Mouse (Mus musculus) embryo, embryonic 10 days (tissue): ENCODE measurements at regions not wholly inside any gene's neighbourhood (a gene's known extent, or its start where the extent isn't known, plus 50 kb on each side); places are given as distances from the start of the nearest gene placed in this dataset.

Experiments
- DNase-seq: peaks from one replicate; pipeline ENCODE4 v3.0.0-alpha.2; 2015; ENCODE audit warnings: low spot score

DNA sequence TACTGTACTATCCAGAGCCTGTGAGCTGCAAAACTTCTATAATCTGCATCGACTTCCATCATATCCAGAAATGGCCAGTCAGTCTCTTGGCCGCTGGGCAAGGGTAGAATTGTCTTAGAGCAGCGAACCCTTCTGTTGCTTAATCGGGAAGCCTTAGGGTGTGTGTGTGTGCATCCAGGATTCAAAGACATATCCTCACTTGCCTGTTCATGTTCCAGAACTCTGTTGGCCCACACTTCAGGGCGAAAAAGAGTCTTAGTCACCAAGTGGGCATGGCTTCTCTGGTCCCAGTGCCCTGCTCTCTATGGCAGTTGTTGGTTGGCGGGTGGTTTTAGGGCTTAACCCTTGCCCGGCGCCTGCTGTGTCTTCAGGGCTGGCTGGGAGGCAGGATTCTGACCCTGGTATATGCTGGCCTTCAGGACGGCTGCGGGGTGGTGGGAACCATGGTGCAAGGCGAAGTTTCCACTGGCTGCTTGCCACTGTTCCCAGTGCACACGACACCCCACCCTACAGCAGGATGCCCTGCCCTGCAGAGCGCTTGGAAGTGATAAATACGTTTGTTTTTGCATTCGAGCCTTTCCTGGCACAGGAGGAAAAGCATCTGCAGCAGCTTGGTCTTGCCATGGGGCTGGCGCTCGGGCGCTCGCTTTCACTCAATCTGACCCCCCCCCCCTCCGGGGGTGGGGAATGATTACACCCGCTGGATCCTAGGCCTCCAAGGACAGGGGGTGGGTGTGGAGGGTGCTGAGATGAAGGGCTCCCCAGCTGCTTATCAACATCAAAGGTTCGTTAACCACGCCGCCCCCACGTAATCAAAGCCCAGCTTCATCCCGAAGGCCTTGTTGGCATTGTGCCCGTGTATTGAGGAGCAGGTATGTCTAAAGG lies 54.9 kb upstream of the Itga6 start:
- no peak for DNase-seq

DNA sequence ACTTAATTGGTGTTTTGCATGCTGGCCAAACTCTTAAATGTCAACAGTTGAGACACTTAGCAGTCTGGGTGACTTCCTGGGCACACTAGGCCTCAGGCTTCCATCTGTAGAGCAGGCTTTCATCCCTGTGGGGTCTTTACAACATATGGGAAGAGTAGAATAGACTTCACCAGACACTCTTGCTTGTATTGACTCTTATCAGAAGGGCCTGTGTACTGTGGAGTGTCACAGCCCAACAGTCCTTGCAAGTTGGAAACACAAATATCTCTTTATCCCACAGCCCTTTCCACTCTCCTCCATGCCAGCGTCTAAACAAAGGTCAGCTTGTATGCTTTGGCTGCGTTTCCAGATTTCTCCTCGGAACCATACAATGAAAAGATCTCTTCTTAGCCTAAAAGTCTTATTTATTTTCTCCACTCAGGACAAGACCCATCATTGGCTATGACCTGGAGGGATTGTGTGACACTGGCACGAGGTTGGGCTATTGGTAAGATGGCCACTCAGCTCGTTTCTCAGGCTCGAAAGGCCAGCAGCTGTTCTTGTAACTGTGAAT lies 50.6 kb upstream of the Itga6 start:
- no peak for DNase-seq
